Mouse (Mus musculus) liver, adult 2 months (tissue): ENCODE data around the gene Smco2.

ENCODE experiments used
- CTCF ChIP-seq: fragments of 200-500 bp; IDR thresholded peaks from 2 replicates; pipeline ENCODE4 v1.5.1; 2011; ENCODE audit warnings: low read depth, low read length, control low read depth
- POLR2A ChIP-seq: fragments of 200-500 bp; IDR thresholded peaks from 2 replicates; pipeline ENCODE4 v1.6.1; 2011; ENCODE audit warnings: low read length, control low read depth; ENCODE audit not compliant: insufficient read depth; ENCODE audit errors: extremely low read depth

DNA sequence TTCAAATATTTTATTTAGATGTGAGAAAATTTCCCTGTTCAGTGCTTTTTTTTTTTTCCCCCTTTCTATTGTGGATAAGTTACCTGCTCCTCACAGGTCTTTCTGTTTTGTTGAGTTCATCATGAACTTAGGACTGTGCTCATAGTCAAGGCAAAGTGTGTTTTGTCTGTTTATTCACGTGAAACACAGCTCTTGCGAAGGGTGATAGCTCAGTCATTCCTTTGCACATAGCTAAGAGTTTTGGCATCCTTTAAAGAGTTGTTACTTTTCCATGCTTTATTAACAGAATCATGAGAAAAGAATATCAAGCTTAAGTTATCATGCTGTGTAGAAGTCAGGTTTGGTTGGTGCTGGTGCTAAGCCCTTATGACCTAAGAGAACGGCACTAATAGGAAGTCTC is 54.8 kb downstream of the Smco2 start:
- TF ChIP-seq CTCF (no peak), POLR2A (no peak)
